Mouse (Mus musculus) right cerebral cortex, postnatal 25 days (tissue): Measurements from ENCODE around the gene Epb41l4b.

Experiments used
- DNase-seq: peaks from one replicate; pipeline ENCODE4 v3.0.0; 2022

The Epb41l4b gene

GRCm38 (mm10) chr4:57143026-57143937 is at the start of gene Epb41l4b:
TSS of gene Epb41l4b (minus strand) at chr4:57143437.
- peak; percentile 87 for DNase-seq

DNA sequence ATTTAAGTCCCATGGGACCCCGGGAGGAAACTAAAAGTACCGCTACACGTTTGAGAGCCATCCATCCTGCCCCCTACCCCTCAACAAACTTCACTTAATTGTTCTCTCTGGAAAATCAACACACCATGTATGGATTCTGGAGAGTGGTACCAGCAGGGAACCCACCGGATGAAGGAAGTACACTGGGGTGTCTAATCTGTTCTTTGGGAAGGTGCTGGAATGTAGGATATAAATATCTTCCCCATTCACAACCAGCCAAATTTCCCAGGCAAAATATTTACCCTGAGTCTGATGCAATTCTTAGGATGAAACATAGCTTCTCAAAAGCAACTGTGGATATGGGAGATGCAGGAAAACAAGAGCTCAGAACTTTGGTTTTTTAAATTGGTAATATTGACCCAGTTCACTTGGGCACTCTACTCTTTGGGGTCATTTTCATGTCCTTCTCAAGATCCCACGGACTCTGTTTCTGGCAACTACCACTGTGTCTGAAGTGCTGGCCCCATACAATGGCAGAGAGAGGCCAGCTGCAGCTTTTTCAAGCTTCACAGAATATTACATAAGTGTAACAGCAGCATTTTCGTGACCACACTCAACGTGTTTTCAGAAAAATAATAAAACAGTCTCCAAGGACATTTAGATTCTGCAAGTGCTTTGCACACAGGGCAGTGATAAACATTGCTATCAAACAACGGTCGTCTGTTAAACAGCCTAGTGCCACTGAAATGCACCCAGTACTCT is 48.5 kb upstream of the Epb41l4b start:
- DNase-seq: no peak

DNA sequence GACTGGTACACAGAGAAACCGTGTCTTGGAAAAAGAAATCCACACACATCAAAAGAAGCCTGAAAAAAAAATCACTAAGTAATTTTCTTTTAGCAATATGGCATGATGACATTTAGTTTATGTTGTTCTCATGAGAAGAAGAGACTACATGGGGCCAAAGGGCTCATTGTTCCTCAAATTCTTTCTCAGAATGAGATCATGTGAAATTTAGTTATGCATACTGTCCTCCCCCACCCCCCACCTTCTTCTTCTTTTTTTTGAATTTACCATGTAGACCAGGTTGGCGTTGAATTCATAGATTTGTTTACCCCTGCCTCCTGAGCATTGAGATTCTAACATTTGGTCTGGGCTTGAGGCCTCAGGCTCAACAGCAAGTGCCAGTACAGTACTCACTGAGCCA is 46.6 kb upstream of the Epb41l4b start:
- DNase-seq: no peak

DNA sequence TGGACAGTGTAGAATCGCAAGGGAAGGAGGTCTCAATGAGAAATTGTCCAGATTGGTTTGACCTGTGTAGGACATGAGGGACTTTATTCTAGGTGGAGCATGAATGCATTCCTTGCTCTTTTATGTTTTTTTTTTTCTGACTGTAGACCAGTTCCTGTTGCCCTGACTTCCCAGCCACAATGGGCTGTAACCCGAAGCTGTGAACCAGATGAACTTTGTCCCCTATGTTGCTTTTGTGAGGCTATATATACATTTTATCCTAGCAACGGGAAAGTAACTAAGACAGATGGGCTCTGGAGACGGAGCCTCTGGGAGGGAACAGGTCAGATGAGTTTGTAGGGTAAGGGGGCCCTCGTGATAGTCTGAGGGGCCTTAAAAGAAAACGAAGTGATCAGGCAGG is 42.8 kb upstream of the Epb41l4b start:
- no peak for DNase-seq

- no peak for DNase-seq
These were observed 42.2 kb upstream of the Epb41l4b start for GRCm38 (mm10) chr4:57185462-57185861.

DNA sequence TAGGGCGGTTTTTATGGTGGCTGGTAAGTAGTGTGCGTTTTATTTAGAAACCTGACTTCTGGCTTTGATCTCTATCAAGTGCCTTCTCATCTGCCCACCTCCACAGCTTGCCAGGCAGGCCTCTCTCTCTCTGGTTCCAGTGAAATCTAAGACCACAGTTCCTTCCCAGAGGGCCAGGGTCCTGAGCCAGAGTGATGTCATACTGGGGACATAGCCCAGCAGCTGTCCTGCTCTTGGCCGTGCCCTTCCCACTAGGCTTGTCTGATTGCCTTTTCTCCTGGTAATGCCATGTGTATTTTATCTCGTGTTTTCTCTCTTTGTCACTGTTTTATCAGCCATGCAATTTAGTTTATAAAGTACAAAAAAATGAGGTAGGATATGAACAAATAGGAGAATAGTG is 40.3 kb upstream of the Epb41l4b start:
- no peak for DNase-seq

DNA sequence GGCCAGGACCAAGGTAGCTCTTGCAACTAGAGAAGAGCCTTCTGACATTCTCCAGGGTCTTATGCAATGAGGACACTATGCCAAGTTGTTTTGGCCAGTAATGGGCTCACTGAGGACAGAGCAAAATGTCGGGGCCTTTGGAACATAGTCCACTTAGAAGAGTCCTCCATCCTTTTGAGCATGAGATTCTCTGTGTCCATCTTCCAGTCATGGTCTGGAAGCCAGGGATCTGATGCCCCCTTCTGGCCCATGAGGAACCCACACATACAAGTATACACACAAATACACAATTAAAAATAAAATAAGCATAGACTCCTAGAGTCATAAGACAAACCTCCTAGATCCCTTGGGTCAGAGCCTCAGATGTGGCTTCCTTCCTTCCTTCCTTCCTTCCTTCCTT is 38.3 kb upstream of the Epb41l4b start:
- DNase-seq: no peak

DNA sequence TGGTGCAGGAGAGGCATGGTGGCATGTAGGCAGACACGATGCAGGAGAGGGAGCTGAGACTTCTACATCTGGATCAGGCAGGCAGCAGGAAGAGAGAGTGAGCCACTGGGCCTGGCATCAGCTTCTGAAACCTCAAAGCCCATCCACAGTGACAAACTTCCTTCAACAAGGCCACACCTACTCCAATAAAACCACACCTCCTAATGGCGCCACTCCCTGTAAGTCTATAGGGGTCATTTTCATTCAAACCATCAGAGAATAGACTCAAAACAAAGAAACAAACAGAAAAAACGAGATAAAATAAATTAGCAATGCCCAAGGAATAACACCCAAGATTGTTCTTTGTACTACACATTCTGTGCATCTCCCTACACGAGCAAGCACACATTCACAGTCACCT is 35.6 kb upstream of the Epb41l4b start:
- DNase-seq: no peak

DNA sequence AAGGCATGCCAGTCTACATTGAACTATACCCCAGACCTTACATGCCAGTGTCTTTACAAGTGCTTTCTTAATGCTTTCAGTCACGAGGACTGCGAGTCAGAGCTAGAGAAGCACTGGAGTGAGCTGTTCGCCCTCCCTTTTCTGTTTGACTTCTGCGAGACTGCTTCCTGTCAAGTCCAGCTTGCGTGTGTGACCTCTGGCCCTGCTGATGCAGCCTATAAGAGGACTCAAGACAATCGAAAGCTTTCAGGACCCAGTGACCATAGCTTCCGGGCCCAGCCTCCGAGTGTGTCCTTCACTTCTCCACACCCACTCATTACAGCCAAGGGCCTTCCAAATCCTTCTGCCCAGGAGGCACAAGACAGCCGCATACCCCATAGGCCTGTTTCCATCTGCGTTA is 32.1 kb upstream of the Epb41l4b start:
- DNase-seq: no peak

GRCm38 (mm10) chr4:57172861-57173260 is 29.6 kb upstream of the Epb41l4b start:
- no peak for DNase-seq

DNA sequence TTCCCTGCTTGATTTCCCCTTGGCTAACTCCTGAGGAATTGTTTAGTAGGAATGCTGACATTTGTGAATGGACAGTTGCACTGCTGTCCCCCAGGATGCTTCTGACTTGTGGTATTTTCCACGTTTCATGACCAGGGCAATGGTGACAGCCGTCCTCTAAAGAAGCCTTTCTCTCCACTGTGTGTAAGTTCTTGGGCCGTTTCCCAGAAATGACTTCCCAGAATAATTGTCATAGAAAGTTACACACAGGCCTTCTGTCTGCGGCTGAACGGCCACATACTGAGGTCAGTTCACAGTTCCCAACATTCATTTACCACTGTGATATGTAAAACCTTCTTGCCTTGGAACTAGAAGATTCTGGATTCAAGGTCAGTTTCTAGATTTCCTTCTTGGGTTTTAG is 28.6 kb upstream of the Epb41l4b start:
- DNase-seq: no peak

DNA sequence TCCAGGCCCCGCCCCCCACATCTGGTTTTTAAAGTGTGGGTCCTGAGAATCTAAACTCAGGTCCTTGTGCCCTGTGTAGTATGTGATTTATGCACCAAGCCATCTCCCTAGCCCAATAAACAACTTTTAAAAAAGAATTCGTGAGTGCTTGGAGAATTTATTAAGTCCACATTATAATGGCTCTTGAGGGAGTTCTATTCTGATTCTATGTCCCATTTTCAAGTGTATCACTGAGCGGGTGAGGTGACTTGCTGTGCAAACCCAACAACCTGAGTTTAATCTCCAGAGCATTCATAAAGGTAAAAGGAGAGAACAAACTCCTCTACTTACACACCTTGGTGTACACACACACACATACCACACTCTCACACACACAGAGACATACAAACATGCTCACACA is 25.4 kb upstream of the Epb41l4b start:
- DNase-seq: no peak

- DNase-seq: no peak
These were observed 25.0 kb upstream of the Epb41l4b start for GRCm38 (mm10) chr4:57168277-57168676.

DNA sequence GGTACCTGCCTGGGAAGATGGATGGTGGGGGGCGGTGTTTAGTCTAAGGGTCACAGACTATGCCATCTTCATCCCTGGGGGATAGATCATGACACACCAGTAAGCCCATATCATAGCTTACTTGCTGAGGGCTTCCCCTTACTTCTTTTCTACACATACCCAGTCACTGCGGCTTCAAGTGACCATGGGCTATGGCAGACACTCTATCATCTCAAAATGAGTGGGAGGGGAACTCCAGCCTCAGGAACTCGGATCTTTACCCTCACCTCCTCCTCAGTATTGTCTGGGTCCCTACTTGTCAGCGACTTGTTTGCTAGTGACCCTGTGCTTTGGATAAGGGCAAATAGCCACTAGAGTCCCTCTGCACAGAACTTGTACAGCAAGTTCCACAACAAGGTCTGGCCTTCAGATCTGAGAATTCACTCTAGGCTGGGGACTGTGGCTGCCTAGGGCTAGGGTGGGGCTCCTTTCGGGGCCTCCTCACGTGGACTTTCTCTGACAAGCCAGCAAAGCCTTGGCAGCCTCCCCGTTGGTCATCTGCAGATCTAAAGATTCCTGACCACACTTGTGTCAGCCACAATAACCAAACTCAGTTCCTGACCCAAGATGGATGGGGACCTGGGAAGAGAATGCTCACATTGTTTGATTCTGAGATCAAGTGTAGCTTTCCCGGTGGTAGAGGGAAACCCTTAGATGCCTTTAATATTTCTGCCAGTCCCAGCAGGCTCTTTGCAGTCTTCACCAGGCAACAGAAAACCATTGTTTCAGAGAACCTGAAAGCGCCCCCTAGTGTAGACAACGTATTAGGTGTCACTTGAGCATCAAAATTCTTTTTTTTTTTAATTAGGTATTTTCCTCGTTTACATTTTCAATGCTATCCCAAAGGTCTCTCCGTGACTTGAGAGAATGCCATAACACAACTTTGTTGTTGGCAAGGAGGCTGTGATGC is 24.0 kb upstream of the Epb41l4b start:
- no peak for DNase-seq

DNA sequence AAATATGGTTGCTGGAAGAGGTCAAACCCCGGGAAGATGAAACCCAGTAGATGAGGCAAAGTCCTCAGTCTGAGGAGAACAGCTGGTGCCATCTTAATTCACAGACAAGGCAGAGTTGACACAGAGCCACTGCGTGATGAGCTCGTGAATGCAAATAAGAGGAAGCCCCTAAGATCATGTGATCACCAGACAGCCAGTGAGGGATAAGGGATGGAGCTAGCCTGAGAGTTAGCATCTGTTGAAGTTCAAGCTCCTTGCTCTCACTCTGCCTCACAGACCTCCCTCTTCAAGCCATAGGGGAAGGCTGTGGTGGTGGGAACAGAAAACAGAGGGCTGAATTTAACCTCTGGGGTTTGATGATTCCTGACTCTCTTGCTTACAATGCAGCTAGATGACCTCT is 22.4 kb upstream of the Epb41l4b start:
- no peak for DNase-seq

DNA sequence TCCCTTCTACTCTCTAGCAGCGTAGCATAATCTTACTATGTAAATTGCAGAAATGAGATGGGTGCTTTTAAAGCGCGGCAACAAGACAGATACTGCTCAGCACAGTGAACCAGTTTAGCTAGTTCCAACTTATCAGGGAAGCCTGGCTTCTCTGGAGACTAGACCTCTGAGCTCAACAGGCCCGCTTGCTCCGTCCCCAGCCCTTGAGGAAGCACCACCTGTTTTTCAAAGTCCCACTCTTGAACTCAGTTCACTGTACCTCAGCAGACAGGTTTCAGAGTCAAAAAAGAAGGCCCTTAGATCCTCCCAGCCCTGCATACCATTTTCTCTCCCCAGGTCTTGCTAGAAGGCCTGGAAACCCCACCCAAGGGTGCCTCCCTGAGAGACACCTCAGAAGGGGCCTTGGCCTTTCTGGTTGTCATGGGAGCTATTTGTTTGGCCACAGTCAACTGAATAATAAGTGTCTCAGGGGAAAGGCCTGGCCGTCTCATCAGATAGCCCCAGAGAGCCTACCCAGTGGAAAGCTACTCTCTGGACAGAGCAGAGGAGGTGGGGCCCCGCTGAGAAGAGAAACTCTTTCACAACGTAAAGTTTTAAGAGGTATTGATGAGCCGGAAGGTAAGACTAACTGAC is 21.5 kb upstream of the Epb41l4b start:
- DNase-seq: no peak

GRCm38 (mm10) chr4:57162789-57163722 is 19.8 kb upstream of the Epb41l4b start:
- DNase-seq: no peak

GRCm38 (mm10) chr4:57160571-57160970 is 17.3 kb upstream of the Epb41l4b start:
- no peak for DNase-seq

DNA sequence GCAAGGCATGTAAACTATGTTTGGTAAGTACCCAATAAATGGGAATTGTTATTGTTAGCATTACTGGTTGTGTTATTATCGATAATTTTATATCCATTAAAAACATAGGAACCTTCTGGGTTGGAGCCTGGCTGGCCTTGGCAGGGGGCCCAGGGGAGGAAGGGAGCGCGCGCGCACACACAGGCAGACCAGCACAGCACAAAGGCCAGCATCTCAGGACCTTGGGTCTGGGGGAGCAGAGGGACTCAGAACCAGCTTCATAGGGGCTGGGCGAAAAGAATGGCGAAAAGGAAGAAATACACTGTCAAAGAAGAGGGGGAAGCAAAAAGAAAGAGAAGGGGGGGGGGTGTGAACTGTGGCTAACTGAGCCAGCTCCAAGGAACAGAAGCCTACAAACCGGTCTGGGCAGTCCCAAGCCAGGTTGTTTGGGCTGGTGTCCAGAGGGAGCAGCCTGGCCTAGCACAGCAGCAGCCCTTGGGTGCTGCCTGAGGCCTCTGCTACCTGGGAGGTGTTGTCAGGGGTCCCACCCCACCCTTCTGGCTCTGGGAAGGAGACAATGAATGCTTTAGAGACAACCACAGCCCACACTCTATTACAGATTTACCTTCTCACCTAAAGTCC is 13.4 kb upstream of the Epb41l4b start:
- DNase-seq: no peak

GRCm38 (mm10) chr4:57153838-57154237 is 10.6 kb upstream of the Epb41l4b start:
- DNase-seq: no peak
